8 mouse cellular contexts compared by ENCODE assay signal in the genomic region with DNA sequence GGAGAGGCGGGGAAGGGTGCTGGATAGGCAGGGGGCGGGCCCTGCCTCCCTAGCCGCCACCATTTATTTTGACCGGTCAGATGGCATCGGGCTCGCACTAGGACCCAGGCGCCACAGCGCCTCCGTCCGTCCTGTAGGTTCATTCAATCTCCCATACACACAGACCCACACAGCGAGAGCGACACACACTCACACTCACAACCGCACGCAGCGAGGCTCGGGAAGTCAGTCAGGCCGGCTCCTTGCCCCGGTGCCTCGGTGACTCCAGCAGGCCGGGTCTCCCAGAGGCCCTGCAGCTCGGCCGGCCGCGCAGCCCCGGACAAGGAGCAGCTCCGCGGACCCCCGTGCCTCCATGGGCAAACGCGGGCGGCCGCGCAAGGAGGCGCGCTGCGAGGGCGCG. TPM values are rescaled to one million over a fixed set of nuclear protein-coding genes. Genes with fewer than 3 reads are reported as not detected.
A peak's percentile ranks its signal among the peaks of the same experiment; 100 is the strongest.
DNase-seq lines count a peak whose midpoint lies in the region; ATAC-seq and TF ChIP-seq lines count a peak whose summit lies in the region.

A gene (plus strand): TSS at position 171 of the 400 bp plus-strand sequence.

- peak; percentile 69 for TF ChIP-seq CTCF in liver, postnatal 0 days (IDR thresholded peaks at IDR 0.05; ENCODE audit: low read depth)

- H3K4me1 ChIP-seq in ES-E14 (ENCODE audit: control insufficient read depth in 2 of 2, insufficient read depth in 2 of 2, low read length in 2 of 2, poor library complexity in 1 of 2) = peaks cover 6 to 24% of the 10 kb centered on the region in 2 experiments; a peak in 3 of 4 replicates
- H3K4me1 ChIP-seq in forebrain, embryonic 16.5 days (replicated peaks; ENCODE audit: control insufficient read depth, insufficient read depth, low read length) = peaks cover 14% of the 10 kb centered on the region
- peaks cover 23% of the 10 kb centered on the region for H3K4me1 ChIP-seq in liver, postnatal 0 days (ENCODE audit: insufficient read depth)
- peaks cover 23% of the 10 kb centered on the region for H3K4me1 ChIP-seq in neural tube, embryonic 12.5 days
- peaks cover 10% of the 10 kb centered on the region for H3K4me1 ChIP-seq in stomach, embryonic 16.5 days (ENCODE audit: control insufficient read depth, insufficient read depth, low read length)

- H3K36me3 ChIP-seq in ES-E14 (ENCODE audit: control insufficient read depth, insufficient read depth, low read length, poor library complexity, severe bottlenecking) = no peaks in the 10 kb centered on the region
- H3K36me3 ChIP-seq in forebrain, embryonic 16.5 days (ENCODE audit: control insufficient read depth, insufficient read depth) = no peaks in the 10 kb centered on the region
- no peaks in the 10 kb centered on the region for H3K36me3 ChIP-seq in liver, postnatal 0 days (replicated peaks; ENCODE audit: insufficient read depth, low read length)
- no peaks in the 10 kb centered on the region for H3K36me3 ChIP-seq in neural tube, embryonic 12.5 days
- H3K36me3 ChIP-seq in stomach, embryonic 16.5 days (ENCODE audit: control insufficient read depth, insufficient read depth, low read length) = no peaks in the 10 kb centered on the region

- ATAC-seq in forebrain, embryonic 16.5 days = peak; percentile 66
- ATAC-seq in liver, postnatal 0 days = peak; percentile 26
- ATAC-seq in neural tube, embryonic 12.5 days (ENCODE audit: low FRiP score, low read depth) = peak; percentile 64
- ATAC-seq in stomach, embryonic 16.5 days (ENCODE audit: insufficient read depth, low FRiP score) = peak; percentile 66

- under 1% methylated on average over 36 of the region's 38 CpGs for WGBS in forebrain, embryonic 16.5 days
- under 1% methylated on average over 38 of the region's 38 CpGs for WGBS in liver, postnatal 0 days (ENCODE audit: insufficient replicate concordance)
- WGBS in neural tube, embryonic 12.5 days = 0% methylated on average over 38 of the region's 38 CpGs
- WGBS in stomach, embryonic 16.5 days = under 1% methylated on average over 34 of the region's 38 CpGs

- in situ Hi-C loops in ES-E14 (cut with MboI; ENCODE audit: low sequenced_read_pairs in 2 of 2, unreplicated experiment in 2 of 2) = no loop called here

- peak within 1 kb of the TSS; percentile 74 for H3K4me2 ChIP-seq in forebrain, embryonic 16.5 days (ENCODE audit: low read length)
- peak within 1 kb of the TSS; percentile 95 for H3K4me2 ChIP-seq in liver, postnatal 0 days (ENCODE audit: low read depth, low read length)
- H3K4me2 ChIP-seq in neural tube, embryonic 12.5 days (replicated peaks) = peak within 1 kb of the TSS; percentile 92
- H3K4me2 ChIP-seq in stomach, embryonic 16.5 days (ENCODE audit: low read depth, low read length) = peak within 1 kb of the TSS; percentile 92

- H3K27ac ChIP-seq in ES-E14 (ENCODE audit: insufficient read depth, low read depth, low read length, poor library complexity, severe bottlenecking) = no peak within 1 kb of the TSS
- H3K27ac ChIP-seq in forebrain, embryonic 16.5 days (ENCODE audit: low read length) = peak within 1 kb of the TSS; percentile 99
- H3K27ac ChIP-seq in liver, postnatal 0 days (ENCODE audit: low read depth) = peak within 1 kb of the TSS; percentile 97
- peak within 1 kb of the TSS; percentile 88 for H3K27ac ChIP-seq in neural tube, embryonic 12.5 days
- peak within 1 kb of the TSS; percentile 97 for H3K27ac ChIP-seq in stomach, embryonic 16.5 days (ENCODE audit: low read length)

- no peaks in the 10 kb centered on the region for H3K9me3 ChIP-seq in ES-E14 (ENCODE audit: control insufficient read depth, insufficient read depth, low read depth, low read length)
- no peaks in the 10 kb centered on the region for H3K9me3 ChIP-seq in forebrain, embryonic 16.5 days (ENCODE audit: control insufficient read depth, low read length)
- no peaks in the 10 kb centered on the region for H3K9me3 ChIP-seq in liver, postnatal 0 days (ENCODE audit: low read length)
- H3K9me3 ChIP-seq in neural tube, embryonic 12.5 days = no peaks in the 10 kb centered on the region
- no peaks in the 10 kb centered on the region for H3K9me3 ChIP-seq in stomach, embryonic 16.5 days (replicated peaks; ENCODE audit: control insufficient read depth, low read length)

- no peaks in the 10 kb centered on the region for H3K27me3 ChIP-seq in forebrain, embryonic 16.5 days (replicated peaks; ENCODE audit: control insufficient read depth, insufficient read depth, low read length)
- H3K27me3 ChIP-seq in liver, postnatal 0 days (ENCODE audit: insufficient read depth, low read length) = no peaks in the 10 kb centered on the region
- H3K27me3 ChIP-seq in neural tube, embryonic 12.5 days (replicated peaks) = no peaks in the 10 kb centered on the region
- H3K27me3 ChIP-seq in stomach, embryonic 16.5 days (ENCODE audit: control insufficient read depth, insufficient read depth, low read length) = no peaks in the 10 kb centered on the region

- peak within 1 kb of the TSS; percentile 58 for H3K9ac ChIP-seq in ES-E14 (ENCODE audit: insufficient read depth, low read depth, low read length, poor library complexity, severe bottlenecking)
- peak within 1 kb of the TSS; percentile 91 for H3K9ac ChIP-seq in forebrain, embryonic 16.5 days (replicated peaks; ENCODE audit: low read depth, low read length)
- peak within 1 kb of the TSS; percentile 92 for H3K9ac ChIP-seq in liver, postnatal 0 days (replicated peaks)
- peak within 1 kb of the TSS; percentile 77 for H3K9ac ChIP-seq in neural tube, embryonic 12.5 days
- H3K9ac ChIP-seq in stomach, embryonic 16.5 days (ENCODE audit: low read length) = peak within 1 kb of the TSS; percentile 90

- H3K4me3 ChIP-seq in ES-E14 (ENCODE audit: insufficient read depth in 1 of 2, low read depth in 1 of 2, low read length in 2 of 2, poor library complexity in 1 of 2, severe bottlenecking in 1 of 2) = peak within 1 kb of the TSS; percentile 79 to 92
- H3K4me3 ChIP-seq in forebrain, embryonic 16.5 days (replicated peaks; ENCODE audit: low read length) = peak within 1 kb of the TSS; percentile 94
- peak within 1 kb of the TSS; percentile 91 for H3K4me3 ChIP-seq in liver, postnatal 0 days (ENCODE audit: low read depth, low read length)
- H3K4me3 ChIP-seq in neural tube, embryonic 12.5 days = peak within 1 kb of the TSS; percentile 91
- peak within 1 kb of the TSS; percentile 86 for H3K4me3 ChIP-seq in stomach, embryonic 16.5 days (replicated peaks; ENCODE audit: low read length)

- no peak for DNase-seq in ES-E14 (ENCODE audit: low read depth, low spot score)
- DNase-seq in cerebellum, adult 18-20 months = peak; percentile 92 to 94
- DNase-seq in heart, postnatal 14 days = peak; percentile 81
- peak; percentile 83 for DNase-seq in layer of hippocampus, adult 11-12 months (ENCODE audit: low spot score)
- peak; percentile 87 for DNase-seq in liver, postnatal 0 days

- TF ChIP-seq EP300 in liver, postnatal 0 days (IDR thresholded peaks at IDR 0.05; ENCODE audit: low read depth) = no peak

- intact Hi-C loops in heart, postnatal 14 days (cut with DNase I) = loop anchor here (2.0 to 5.0 kb wide), 3 partner anchors 57 to 118 kb away; no protein-coding TSS in a partner anchor

TF ChIP-seq in ES-E14, 5 proteins besides CTCF, POLR2A, EP300 and RAD21:
- no peak for TF ChIP-seq CHD2 (IDR thresholded peaks at IDR 0.05; ENCODE audit: low read depth, low read length)
- no peak for TF ChIP-seq MAFK (IDR thresholded peaks at IDR 0.05; ENCODE audit: insufficient read depth, low read depth, low read length)
- TF ChIP-seq HCFC1 (IDR thresholded peaks at IDR 0.05; ENCODE audit: borderline replicate concordance, insufficient read depth, low read length) = peak; percentile 48; the same call in 1 of the 2 replicates
- no peak for TF ChIP-seq ZC3H11A (IDR thresholded peaks at IDR 0.05; ENCODE audit: borderline replicate concordance, low read depth, low read length)
- no peak for TF ChIP-seq ZNF384 (IDR thresholded peaks at IDR 0.05; ENCODE audit: low read depth, low read length)

RNA-seq across cellular contexts. Expression of the gene that starts here (rescaled TPM):
- 20.1 and 28.5 TPM in 2 replicates for total RNA-seq in ES-E14 (2012; rRNA removed)
- 46.7 and 61.4 TPM in 2 replicates for polyA plus RNA-seq in forebrain, embryonic 16.5 days (2015; fragmentation: Nextera tagmentation; extraction: Ambion mirVana)
- total RNA-seq in heart, postnatal 14 days (2021) = 10 to 100 TPM; 37.0 to 40.7 TPM
- polyA plus RNA-seq in liver, postnatal 0 days (2015; fragmentation: Nextera tagmentation; extraction: Ambion mirVana) = 24.4 and 24.5 TPM in 2 replicates
- 67.6 and 74.8 TPM in 2 replicates for polyA plus RNA-seq in neural tube, embryonic 12.5 days (2016; fragmentation: Nextera tagmentation; extraction: Ambion mirVana)
- polyA plus RNA-seq in stomach, embryonic 16.5 days (2015; fragmentation: Nextera tagmentation; extraction: Ambion mirVana) = 15.8 and 15.9 TPM in 2 replicates
